ENCODE assay signal across 8 mouse cellular contexts in the genomic region with DNA sequence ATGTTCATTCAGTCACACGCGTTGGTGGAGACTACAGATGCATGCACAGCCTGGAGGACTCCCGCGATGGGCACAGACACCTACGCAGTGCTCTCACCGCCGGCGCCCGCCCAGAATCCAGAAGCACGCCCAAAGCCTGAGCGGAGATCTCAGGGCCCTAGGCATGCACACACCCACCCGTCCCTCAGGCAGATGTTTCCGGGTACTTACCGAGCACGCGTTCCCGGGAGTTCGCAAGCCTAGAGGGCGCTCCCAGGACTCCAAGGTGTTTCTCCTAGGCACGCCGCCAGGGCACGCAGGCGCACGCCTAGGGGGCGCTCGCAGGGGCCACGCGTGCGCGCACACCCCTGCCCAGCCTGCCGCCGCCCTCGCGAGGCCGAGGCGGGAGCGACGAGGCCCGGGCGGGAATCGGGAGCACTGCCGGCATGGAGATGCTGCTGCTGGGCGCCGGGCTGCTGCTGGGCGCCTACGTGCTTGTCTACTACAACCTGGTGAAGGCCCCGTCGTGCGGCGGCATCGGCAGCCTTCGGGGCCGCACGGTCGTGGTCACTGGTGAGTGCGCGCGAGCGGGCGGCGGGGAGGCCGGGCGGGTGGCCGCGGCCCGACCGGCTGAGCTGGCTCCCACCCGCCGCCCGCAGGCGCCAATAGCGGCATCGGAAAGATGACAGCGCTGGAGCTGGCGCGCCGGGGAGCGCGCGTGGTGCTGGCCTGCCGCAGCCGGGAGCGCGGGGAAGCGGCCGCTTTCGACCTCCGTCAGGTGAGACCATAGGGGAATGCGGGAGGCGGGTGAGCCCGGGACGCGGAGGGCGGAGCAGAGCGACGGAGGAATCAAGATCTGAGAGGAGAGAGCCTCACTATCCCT. TPM values are rescaled to one million over a fixed set of nuclear protein-coding genes. Genes with fewer than 3 reads are reported as not detected.
DNase-seq lines count a peak whose midpoint lies in the region; ATAC-seq lines count a peak whose summit lies in the region.

Gene Dhrs13 (plus strand): TSS at position 334 of the 862 bp plus-strand sequence.

- ATAC-seq in common myeloid progenitor, adult 5-6 weeks (replicated peaks; ENCODE audit: low read depth, poor library complexity, severe bottlenecking), result peak; percentile 94
- peak; percentile 96 for ATAC-seq in megakaryocyte progenitor cell, adult 5-6 weeks (replicated peaks; ENCODE audit: poor library complexity)

- peak; percentile 98 for DNase-seq in ZHBTc4 (ENCODE audit: low read depth, low spot score)
- peak; percentile 84 to 85 for DNase-seq in gastrocnemius, adult 8-10 months (ENCODE audit: low spot score in 2 of 2)
- DNase-seq in induced T-regulatory cell, adult 2 months (ENCODE audit: low read depth), result peak; percentile 93
- DNase-seq in left cerebral cortex, adult 9 months (ENCODE audit: low spot score in 2 of 2), result peak; percentile 82 to 90
- DNase-seq in right cerebral cortex, postnatal 14 days, result peak; percentile 91
- peak; percentile 90 to 92 for DNase-seq in urinary bladder, postnatal 36 days (ENCODE audit: low spot score in 2 of 2)

RNA-seq across cellular contexts. Expression of gene Dhrs13, which starts in this region (rescaled TPM):
- 12.1 and 12.8 TPM in 2 replicates for total RNA-seq in common myeloid progenitor, adult 5-6 weeks (2017)
- total RNA-seq in gastrocnemius, adult 8-10 months (2022), result under 1 TPM; 0.63 to 0.99 (median 0.79) TPM
- total RNA-seq in megakaryocyte progenitor cell, adult 5-6 weeks (2015), result 6.7 and 7.2 TPM in 2 replicates
- 5.6 and 9.7 TPM in 2 replicates for total RNA-seq in megakaryocyte progenitor cell, adult 5-6 weeks (2017)

Comparison
In these comparisons a context has a peak if more than half of its experiments do, and no peak if none do; other contexts are left out.
1. Peak in every context shown above with its lines: DNase-seq and ATAC-seq.
2. Peak in DNase-seq in gastrocnemius, adult 8-10 months; RNA of the gene not detected or under 1 TPM.